Mouse (Mus musculus) kidney, postnatal 10 days (tissue): ENCODE measurements at regions not wholly inside any gene's neighbourhood (a gene's known extent, or its start where the extent isn't known, plus 50 kb on each side); places are given as distances from the start of the nearest gene placed in this dataset.

Experiments
- DNase-seq: peaks from one replicate; pipeline ENCODE4 v3.0.0; 2021; ENCODE audit warnings: mixed read lengths

DNA sequence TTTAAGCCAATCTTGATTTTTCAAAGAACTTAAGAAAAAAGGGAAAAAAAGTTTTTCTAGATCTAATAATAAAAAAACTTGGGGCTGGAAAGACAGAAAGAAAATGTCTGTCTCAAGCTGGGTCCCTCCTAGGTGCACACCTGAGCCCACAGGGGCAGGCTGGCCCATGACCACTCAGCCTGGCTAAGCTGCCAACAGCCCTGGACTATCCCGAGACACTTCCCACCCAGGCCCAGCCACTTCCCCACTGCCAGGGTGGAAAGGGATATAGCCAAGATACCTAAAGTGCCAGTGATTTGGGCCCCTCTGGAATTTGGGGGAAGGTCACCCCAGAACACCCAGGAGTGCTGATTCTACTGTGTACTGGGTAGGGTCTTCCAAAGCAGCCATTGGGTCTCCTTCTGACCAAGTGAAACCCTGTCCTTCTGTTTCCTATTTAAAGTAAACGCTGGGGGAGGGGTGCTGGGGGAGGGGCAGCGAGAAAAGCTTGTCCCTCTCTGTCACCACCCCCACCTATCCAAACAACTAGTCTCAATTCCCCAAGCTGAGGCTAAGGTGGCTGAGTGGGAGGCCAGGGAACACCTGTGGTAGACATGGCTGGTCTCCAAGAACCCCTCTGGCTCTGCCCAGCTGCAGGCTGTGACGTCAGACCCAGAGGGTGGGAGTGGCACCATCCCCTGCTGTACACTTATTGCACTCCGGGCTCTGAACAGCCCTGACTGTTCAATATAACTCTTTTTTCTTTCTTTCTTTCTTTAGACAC is 62.6 kb downstream of the Mcfd2 start:
- DNase-seq, result peak; percentile 45

- peak; percentile 87 for DNase-seq
These were observed 63.2 kb downstream of the Mcfd2 start for GRCm38 (mm10) chr17:87202490-87202889.

GRCm38 (mm10) chr17:87200721-87201242 is 65.0 kb downstream of the Mcfd2 start:
- DNase-seq, result peak; percentile 89

- no peak for DNase-seq
These were observed 65.6 kb downstream of the Mcfd2 start for GRCm38 (mm10) chr17:87200134-87200533.

DNA sequence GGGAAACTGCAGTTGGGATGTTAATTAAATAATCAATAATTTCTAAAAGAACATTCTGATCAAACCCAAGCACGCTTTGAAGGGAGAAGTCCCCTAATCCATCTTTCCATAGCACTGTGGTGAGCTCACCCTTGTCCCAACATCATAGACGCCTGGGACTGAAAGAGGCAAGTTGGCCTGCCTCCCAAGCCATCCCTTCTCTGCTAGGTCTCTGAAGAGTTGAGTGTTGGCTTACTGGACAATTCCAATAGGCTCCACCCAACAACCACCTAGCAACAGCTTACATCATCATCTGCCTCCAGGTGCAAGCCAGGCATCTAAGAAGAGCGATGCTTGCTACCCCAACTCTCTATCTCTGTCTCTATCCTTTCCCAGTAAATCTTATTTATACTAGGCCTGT is 66.6 kb downstream of the Mcfd2 start:
- DNase-seq, result no peak

- DNase-seq, result no peak
These were observed 68.3 kb downstream of the Mcfd2 start for GRCm38 (mm10) chr17:87197434-87197833.

- no peak for DNase-seq
These were observed 71.1 kb downstream of the Mcfd2 start for GRCm38 (mm10) chr17:87194639-87195038.

GRCm38 (mm10) chr17:87193482-87193881 is 72.3 kb downstream of the Mcfd2 start:
- no peak for DNase-seq

DNA sequence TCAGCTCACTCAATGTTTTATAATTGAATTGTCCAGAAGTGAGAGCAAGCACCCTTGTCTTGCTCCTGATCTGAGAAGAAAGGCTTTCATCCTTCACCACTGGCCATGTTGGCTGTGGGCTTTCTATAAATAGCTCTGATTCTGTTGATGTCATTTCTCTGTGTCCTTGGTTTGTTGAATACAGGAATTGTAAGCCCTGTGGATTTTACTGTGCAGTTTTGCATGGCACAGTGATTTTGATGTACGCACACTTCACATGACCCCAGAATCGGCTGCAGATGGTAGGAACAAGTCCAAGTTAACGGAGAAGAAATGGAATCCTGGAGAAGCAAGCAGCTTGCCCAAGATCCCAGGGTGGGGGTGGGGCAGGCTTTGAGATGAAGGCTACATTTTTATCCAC is 76.1 kb downstream of the Mcfd2 start:
- no peak for DNase-seq
